Mouse (Mus musculus) stomach, embryonic 14.5 days (tissue): ENCODE measurements around the gene Mrpl49. TPM values are rescaled to one million over a fixed set of nuclear protein-coding genes. Genes with fewer than 3 reads are reported as not detected.
"Not testable (repeated sequence)": the region's sequence is repeated elsewhere in the genome, so short reads cannot be mapped to it uniquely, and the experiment has no call there.

Source experiments
- ATAC-seq: fragments of 200-750 bp; cut with Nextera tagmentation; 2 replicates; pipeline ENCODE4 v1.8.0; 2017; ENCODE audit warnings: low read depth, moderate TSS enrichment; ENCODE audit not compliant: insufficient number of reproducible peaks, insufficient read depth, low FRiP score
- H3K27ac ChIP-seq: fragments of 300-500 bp; sonication (generic); 2 replicates; pipeline ENCODE4 v1.5.1; 2014; ENCODE audit warnings: mild to moderate bottlenecking, low read length, moderate library complexity, mixed read lengths
- H3K27me3 ChIP-seq: fragments of 300-500 bp; sonication (generic); 2 replicates; pipeline ENCODE4 v1.6.1; 2014; ENCODE audit warnings: low read length, control low read depth, mixed read lengths; ENCODE audit not compliant: control insufficient read depth, insufficient read depth
- H3K36me3 ChIP-seq: fragments of 300-500 bp; sonication (generic); 2 replicates; pipeline ENCODE4 v1.6.1; 2014; ENCODE audit warnings: mild to moderate bottlenecking, control low read depth, low read length, moderate library complexity, mixed read lengths; ENCODE audit not compliant: control insufficient read depth, insufficient read depth
- H3K4me1 ChIP-seq: fragments of 300-500 bp; sonication (generic); 2 replicates; pipeline ENCODE4 v1.6.1; 2014; ENCODE audit warnings: low read length, control low read depth, mixed read lengths; ENCODE audit not compliant: control insufficient read depth, insufficient read depth
- H3K4me2 ChIP-seq: fragments of 300-500 bp; sonication (generic); replicated peaks from 2 replicates; pipeline ENCODE4 v1.6.1; 2014; ENCODE audit warnings: low read depth, low read length, control low read depth
- H3K4me3 ChIP-seq: fragments of 300-500 bp; sonication (generic); 2 replicates; pipeline ENCODE4 v1.5.1; 2014; ENCODE audit warnings: low read depth, low read length, control low read depth
- H3K9ac ChIP-seq: fragments of 300-500 bp; sonication (generic); replicated peaks from 2 replicates; pipeline ENCODE4 v1.6.1; 2014; ENCODE audit warnings: low read depth, mild to moderate bottlenecking, control low read depth, low read length, moderate library complexity, mixed read lengths
- H3K9me3 ChIP-seq: fragments of 300-500 bp; sonication (generic); 2 replicates; pipeline ENCODE4 v1.6.1; 2016; ENCODE audit warnings: low read depth, low read length, control low read depth; ENCODE audit not compliant: control insufficient read depth
- WGBS: fragments of 180-500 bp; shearing (Covaris S2); extraction: QIAGEN DNeasy Blood & Tissue Kit; methylation state at CpG from one replicate; pipeline ENCODE4 v1.1.7; 2014; 5-methylcytosine and 5-hydroxymethylcytosine counted together
- polyA plus RNA-seq: library from polyadenylated mRNA; unstranded; fragments of >200 nt; fragmentation: Nextera tagmentation; extraction: Ambion mirVana; gene quantifications from 2 replicates; pipeline ENCODE4 v1.2.1, GENCODE M21; 2014

Mrpl49 gene
- polyA plus RNA-seq, 1 experiment from 2014 or later: 75.5 TPM

GRCm38 (mm10) chr19:6047899-6048166, 9.8 kb downstream of the Mrpl49 start:
- H3K27me3 ChIP-seq: no peaks in the 10 kb centered on the region
- no peak overlapping the region for H3K27ac ChIP-seq
- ATAC-seq: no peak
- H3K4me3 ChIP-seq: peak overlapping the region; percentile 89
- peaks cover 13% of the 10 kb centered on the region for H3K4me1 ChIP-seq
- peak overlapping the region; percentile 84 for H3K4me2 ChIP-seq
- 80% methylated on average over 8 of the region's 8 CpGs for WGBS
- H3K9me3 ChIP-seq: no peaks in the 10 kb centered on the region
- peak overlapping the region; percentile 87; the same call in 1 of the 2 replicates for H3K9ac ChIP-seq
- H3K36me3 ChIP-seq: peaks cover 46% of the 10 kb centered on the region

GRCm38 (mm10) chr19:6047154-6047898, 10.3 kb downstream of the Mrpl49 start:
- H3K9me3 ChIP-seq: no peaks in the 10 kb centered on the region
- no peaks in the 10 kb centered on the region for H3K27me3 ChIP-seq
- H3K4me2 ChIP-seq: peak overlapping the region; percentile 84
- 3% methylated on average over 40 of the region's 44 CpGs for WGBS
- H3K9ac ChIP-seq: peak overlapping the region; percentile 87
- peaks cover 41% of the 10 kb centered on the region for H3K36me3 ChIP-seq
- H3K4me3 ChIP-seq: peak overlapping the region; percentile 89
- H3K27ac ChIP-seq: peak overlapping the region; percentile 99
- peaks cover 13% of the 10 kb centered on the region for H3K4me1 ChIP-seq
- ATAC-seq: peak; percentile 15

- under 1% methylated on average over 65 of the region's 65 CpGs for WGBS
- Histone ChIP-seq H3K4me3 (peak within 1 kb of the TSS; percentile 89), H3K9ac (peak within 1 kb of the TSS; percentile 87), H3K9me3 (no peaks in the 10 kb centered on the region), H3K27ac (peak within 1 kb of the TSS; percentile 99), H3K4me2 (peak within 1 kb of the TSS; percentile 84), H3K27me3 (no peaks in the 10 kb centered on the region), H3K36me3 (peaks cover 33% of the 10 kb centered on the region), H3K4me1 (peaks cover 13% of the 10 kb centered on the region)
- peak; percentile 89 for ATAC-seq
These were observed 11.1 kb downstream of the Mrpl49 start, which contains the start of gene Syvn1 for GRCm38 (mm10) chr19:6046294-6047153. TSS of gene Syvn1 (plus strand) at chr19:6046576.

- Histone ChIP-seq H3K27me3 (no peaks in the 10 kb centered on the region), H3K9ac (peak overlapping the region; percentile 87), H3K4me1 (peaks cover 13% of the 10 kb centered on the region), H3K9me3 (no peaks in the 10 kb centered on the region), H3K4me2 (peak overlapping the region; percentile 84), H3K36me3 (peaks cover 24% of the 10 kb centered on the region), H3K27ac (peak overlapping the region; percentile 99), H3K4me3 (peak overlapping the region; percentile 89)
- ATAC-seq: peak; percentile 34; the same call in 1 of the 2 replicates
- WGBS: 12% methylated on average over 20 of the region's 20 CpGs
These were observed 12.0 kb downstream of the Mrpl49 start for GRCm38 (mm10) chr19:6045366-6046293.

- not testable (repeated sequence) for H3K36me3 ChIP-seq, H3K9me3 ChIP-seq, H3K27ac ChIP-seq, ATAC-seq, H3K4me2 ChIP-seq, H3K4me3 ChIP-seq, H3K27me3 ChIP-seq, H3K9ac ChIP-seq
- H3K4me1 ChIP-seq: peaks cover 13% of the 10 kb centered on the region
- 60% methylated on average over 4 of the region's 4 CpGs for WGBS
These were observed 13.5 kb downstream of the Mrpl49 start for GRCm38 (mm10) chr19:6044102-6044501.

GRCm38 (mm10) chr19:6042293-6042692, 15.3 kb downstream of the Mrpl49 start:
- no peak overlapping the region for H3K4me2 ChIP-seq
- H3K9me3 ChIP-seq: no peaks in the 10 kb centered on the region
- H3K27me3 ChIP-seq: no peaks in the 10 kb centered on the region
- H3K9ac ChIP-seq: no peak overlapping the region
- H3K4me1 ChIP-seq: peaks cover 5% of the 10 kb centered on the region
- WGBS: 80% methylated on average over 9 of the region's 9 CpGs
- no peak for ATAC-seq
- no peaks in the 10 kb centered on the region for H3K36me3 ChIP-seq
- H3K27ac ChIP-seq: no peak overlapping the region
- no peak overlapping the region for H3K4me3 ChIP-seq

GRCm38 (mm10) chr19:6040002-6040401, 17.6 kb downstream of the Mrpl49 start:
- no peaks in the 10 kb centered on the region for H3K9me3 ChIP-seq
- no peaks in the 10 kb centered on the region for H3K36me3 ChIP-seq
- no peak overlapping the region for H3K4me2 ChIP-seq
- no peak overlapping the region for H3K27ac ChIP-seq
- H3K4me3 ChIP-seq: no peak overlapping the region
- H3K9ac ChIP-seq: no peak overlapping the region
- H3K4me1 ChIP-seq: peaks cover 1% of the 10 kb centered on the region; the same call in 1 of the 2 replicates
- no peaks in the 10 kb centered on the region for H3K27me3 ChIP-seq
- ATAC-seq: no peak

- Histone ChIP-seq H3K27me3 (no peaks in the 10 kb centered on the region), H3K4me3 (no peak overlapping the region), H3K27ac (no peak overlapping the region), H3K9ac (no peak overlapping the region), H3K36me3 (no peaks in the 10 kb centered on the region), H3K4me1 (no peaks in the 10 kb centered on the region), H3K4me2 (no peak overlapping the region), H3K9me3 (no peaks in the 10 kb centered on the region)
- 83% methylated on average over 7 of the region's 7 CpGs for WGBS
- no peak for ATAC-seq
These were observed 19.3 kb downstream of the Mrpl49 start for GRCm38 (mm10) chr19:6038326-6038725.
